10 mouse cellular contexts compared by ENCODE assay signal in the genomic region with DNA sequence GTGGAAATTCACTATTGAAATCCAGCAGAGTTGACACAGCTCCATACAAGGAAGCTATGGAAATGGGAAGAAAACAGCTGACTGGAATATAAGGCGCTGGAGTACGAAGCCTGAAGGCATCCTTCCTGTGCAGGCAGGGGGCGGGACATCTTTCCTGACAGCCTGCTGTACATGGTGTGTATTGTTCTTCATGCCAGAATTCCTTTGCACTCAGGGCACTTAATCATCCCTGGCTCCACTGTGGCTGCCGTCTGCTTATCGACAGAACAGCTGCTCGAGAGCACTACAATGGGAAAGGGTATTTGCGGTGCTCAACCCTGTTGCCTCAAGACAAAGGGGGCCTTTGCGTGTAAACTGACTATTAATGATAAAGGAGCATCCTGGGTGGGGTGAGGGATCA. TPM values are rescaled to one million over a fixed set of nuclear protein-coding genes. Genes with fewer than 3 reads are reported as not detected.
A peak's percentile ranks its signal among the peaks of the same experiment; 100 is the strongest.
DNase-seq lines count a peak whose midpoint lies in the region; ATAC-seq lines count a peak whose summit lies in the region.
"Had no signal": no experiment of that assay in that cellular context is flagged by ENCODE, and none has a peak within 500 bp of the region (broad histone marks: within the 10 kb centered on the region; RNA-seq: fewer than 3 reads in every experiment).

No protein-coding gene starts in this region.

- H3K4me1 ChIP-seq in heart, embryonic 10.5 days, result peaks cover 8% of the 10 kb centered on the region
- H3K4me1 ChIP-seq in hindbrain, embryonic 12.5 days, result peaks cover 4% of the 10 kb centered on the region; the same call in 1 of the 2 replicates
- peaks cover 12% of the 10 kb centered on the region for H3K4me1 ChIP-seq in neural tube, embryonic 13.5 days (replicated peaks)
- H3K4me1 ChIP-seq: limb, embryonic 12.5 days had no signal

- H3K9me3 ChIP-seq in heart, embryonic 10.5 days, result no peaks in the 10 kb centered on the region
- no peaks in the 10 kb centered on the region for H3K9me3 ChIP-seq in hindbrain, embryonic 12.5 days (replicated peaks)
- no peaks in the 10 kb centered on the region; the same call in 1 of the 2 replicates for H3K9me3 ChIP-seq in neural tube, embryonic 13.5 days
- H3K9me3 ChIP-seq: limb, embryonic 12.5 days had no signal

- no peaks in the 10 kb centered on the region for H3K36me3 ChIP-seq in heart, embryonic 10.5 days
- H3K36me3 ChIP-seq in hindbrain, embryonic 12.5 days, result no peaks in the 10 kb centered on the region
- no peaks in the 10 kb centered on the region for H3K36me3 ChIP-seq in neural tube, embryonic 13.5 days
- H3K36me3 ChIP-seq: limb, embryonic 12.5 days had no signal

- 0 out of 2 replicates have a peak overlapping the region, but pooled peaks have one; percentile 13 for H3K4me2 ChIP-seq in hindbrain, embryonic 12.5 days (replicated peaks)
- peak overlapping the region; percentile 19; the same call in 1 of the 2 replicates for H3K4me2 ChIP-seq in neural tube, embryonic 13.5 days
- H3K4me2 ChIP-seq: limb, embryonic 12.5 days had no signal

- 0 out of 2 replicates have a peak overlapping the region, but pooled peaks have one; percentile 8 for H3K4me3 ChIP-seq in heart, embryonic 10.5 days
- no peak overlapping the region for H3K4me3 ChIP-seq in hindbrain, embryonic 12.5 days
- H3K4me3 ChIP-seq in neural tube, embryonic 13.5 days, result no peak overlapping the region
- H3K4me3 ChIP-seq: limb, embryonic 12.5 days had no signal

- DNase-seq in heart, embryonic 10.5 days (ENCODE audit: low spot score), result peak; percentile 77
- DNase-seq in heart, postnatal 25 days (ENCODE audit: low spot score), result no peak
- peak; percentile 48 for DNase-seq in brain, adult 2 months (ENCODE audit: low read depth, low spot score)
- DNase-seq in layer of hippocampus, postnatal 14 days (ENCODE audit: low spot score in 2 of 2), result peak; percentile 4 to 12
- no peak for DNase-seq in ovary, postnatal 10 days (ENCODE audit: low spot score)
- DNase-seq in B cell, adult 2 months, result no peak

- WGBS in heart, embryonic 10.5 days, result 18% methylated on average over 8 of the region's 8 CpGs
- 17% methylated on average over 8 of the region's 8 CpGs for WGBS in hindbrain, embryonic 12.5 days
- 12% methylated on average over 8 of the region's 8 CpGs for WGBS in neural tube, embryonic 13.5 days

- peak; percentile 89 for ATAC-seq in hindbrain, embryonic 12.5 days (ENCODE audit: low FRiP score)
- peak; percentile 89 for ATAC-seq in neural tube, embryonic 13.5 days (ENCODE audit: low read depth)

- H3K9ac ChIP-seq in hindbrain, embryonic 12.5 days, result no peak overlapping the region
- H3K9ac ChIP-seq in neural tube, embryonic 13.5 days, result no peak overlapping the region
- H3K9ac ChIP-seq: limb, embryonic 12.5 days had no signal

- intact Hi-C loops in heart, postnatal 25 days (cut with DNase I), result no loop called here

- 0 out of 2 replicates have a peak overlapping the region, but pooled peaks have one; percentile 11 for H3K27ac ChIP-seq in heart, embryonic 10.5 days
- peak overlapping the region; percentile 9; the same call in 1 of the 2 replicates for H3K27ac ChIP-seq in hindbrain, embryonic 12.5 days
- peak overlapping the region; percentile 38 for H3K27ac ChIP-seq in neural tube, embryonic 13.5 days (replicated peaks)
- H3K27ac ChIP-seq: limb, embryonic 12.5 days had no signal

- no peaks in the 10 kb centered on the region for H3K27me3 ChIP-seq in heart, embryonic 10.5 days (ENCODE audit: insufficient read depth, poor library complexity, severe bottlenecking)
- no peaks in the 10 kb centered on the region for H3K27me3 ChIP-seq in hindbrain, embryonic 12.5 days
- no peaks in the 10 kb centered on the region for H3K27me3 ChIP-seq in neural tube, embryonic 13.5 days
- H3K27me3 ChIP-seq: CH12.LX; limb, embryonic 12.5 days had no signal

RNA-seq across cellular contexts. Expression of gene Ehd3, which starts 33.0 kb away (rescaled TPM):
- polyA plus RNA-seq in heart, embryonic 10.5 days (2016; fragmentation: Nextera tagmentation; extraction: Ambion mirVana), result 4.6 and 12.5 TPM in 2 replicates
- total RNA-seq in heart, postnatal 25 days (2021), result 1 to 10 TPM; 2.6 to 3.3 TPM
- polyA plus RNA-seq in hindbrain, embryonic 12.5 days (2016; fragmentation: Nextera tagmentation; extraction: Ambion mirVana), result 9.1 and 11.6 TPM in 2 replicates
- 100 to 1,000 TPM; 115 to 118 TPM for total RNA-seq in layer of hippocampus, postnatal 14 days (2021)
- 20.1 and 20.9 TPM in 2 replicates for polyA plus RNA-seq in neural tube, embryonic 13.5 days (2015; fragmentation: Nextera tagmentation; extraction: Ambion mirVana)

Comparison
In these comparisons a context has a peak if more than half of its experiments do, and no peak if none do; other contexts are left out.
1. DNase-seq: peak in heart, embryonic 10.5 days (single experiment), brain, adult 2 months (single experiment) and layer of hippocampus, postnatal 14 days (2 of 2); none in heart, postnatal 25 days (single experiment), ovary, postnatal 10 days (single experiment) and B cell, adult 2 months (0 of 2).
2. Peak in every context shown above with its lines, with median percentiles within 50 percentile points of each other: H3K27ac ChIP-seq.